Mouse (Mus musculus) CH12.LX (cell line): ENCODE data around the gene Ube2v1. TPM values are rescaled to one million over a fixed set of nuclear protein-coding genes. Genes with fewer than 3 reads are reported as not detected.

ENCODE experiments used
- DNase-seq: peaks from one replicate; pipeline ENCODE4 v3.0.0-alpha.2; 2013; ENCODE audit errors: extremely low read depth
- H3K27ac ChIP-seq: 2 replicates; pipeline ENCODE4 v1.5.1; 2012; ENCODE audit warnings: low read depth, mild to moderate bottlenecking, control low read depth, moderate library complexity; ENCODE audit not compliant: insufficient read depth
- H3K27me3 ChIP-seq: replicated peaks from 2 replicates; pipeline ENCODE3; 2012; ENCODE audit warnings: inconsistent platforms
- H3K36me3 ChIP-seq, 2 experiments: replicated peaks in 1 of 2; 2 replicates each; pipeline versions ENCODE3 to v1.6.1; 2012; ENCODE audit warnings: inconsistent platforms in 1 of 2, low read length in 1 of 2, mild to moderate bottlenecking in 1 of 2, mixed read lengths in 1 of 2, moderate library complexity in 1 of 2; ENCODE audit not compliant: control insufficient read depth in 1 of 2, insufficient read depth in 1 of 2
- H3K4me1 ChIP-seq, 2 experiments: 2 replicates each; pipeline ENCODE4 v1.6.1; 2012; ENCODE audit warnings: inconsistent platforms in 1 of 2, moderate library complexity in 1 of 2; ENCODE audit not compliant: insufficient read depth in 2 of 2, control insufficient read depth in 1 of 2
- H3K4me2 ChIP-seq: 2 replicates; pipeline ENCODE4 v1.6.1; 2012; ENCODE audit warnings: low read depth, mild to moderate bottlenecking, control low read depth; ENCODE audit not compliant: poor library complexity, insufficient read depth, severe bottlenecking
- H3K4me3 ChIP-seq, 3 experiments: fragments of 150-350 bp in 1 of 3; sonication (generic) in 1 of 3; replicated peaks in 1 of 3; 2 replicates each; pipeline versions ENCODE3 to v1.5.1; 2011 to 2012; ENCODE audit warnings: low read depth in 2 of 3, low read length in 2 of 3, mild to moderate bottlenecking in 2 of 3, moderate library complexity in 2 of 3, control low read depth in 1 of 3, improper control_type of control experiment in 1 of 3, inconsistent platforms in 1 of 3, mixed read lengths in 1 of 3; ENCODE audit not compliant: poor library complexity in 1 of 3
- H3K79me2 ChIP-seq: replicated peaks from 2 replicates; pipeline ENCODE4 v1.6.1; 2012; ENCODE audit warnings: mild to moderate bottlenecking, moderate library complexity; ENCODE audit not compliant: control insufficient read depth, poor library complexity, insufficient read depth, severe bottlenecking; ENCODE audit errors: extremely low read depth
- H3K9ac ChIP-seq: 2 replicates; pipeline ENCODE4 v1.6.1; 2012; ENCODE audit warnings: low read depth, mild to moderate bottlenecking, control low read depth, moderate library complexity; ENCODE audit not compliant: insufficient read depth
- H3K9me3 ChIP-seq: replicated peaks from 2 replicates; pipeline ENCODE3; 2012; ENCODE audit warnings: low read length, inconsistent platforms, mixed read lengths
- EP300 ChIP-seq: IDR thresholded peaks from 2 replicates; pipeline ENCODE4 v1.6.1; 2011; ENCODE audit warnings: low read length, improper control_type of control experiment
- JUND ChIP-seq: conservative IDR thresholded peaks from 2 replicates; pipeline ENCODE4 v1.6.1; 2011; ENCODE audit warnings: low read depth, low read length, improper control_type of control experiment
- MAFK ChIP-seq: IDR thresholded peaks from 2 replicates; pipeline ENCODE4 v1.6.1; 2011; ENCODE audit warnings: low read length, improper control_type of control experiment; ENCODE audit not compliant: insufficient replicate concordance
- MEF2A ChIP-seq: IDR thresholded peaks from 2 replicates; pipeline ENCODE4 v1.6.1; 2014; ENCODE audit warnings: low read depth, mild to moderate bottlenecking, inconsistent platforms, low read length, improper control_type of control experiment, borderline replicate concordance
- MXI1 ChIP-seq: IDR thresholded peaks from 2 replicates; pipeline ENCODE4 v1.6.1; 2011; ENCODE audit warnings: mild to moderate bottlenecking, low read depth, low read length, improper control_type of control experiment
- RAD21 ChIP-seq: IDR thresholded peaks from 2 replicates; pipeline ENCODE4 v1.6.1; 2011; ENCODE audit warnings: low read depth, mild to moderate bottlenecking, low read length, improper control_type of control experiment, moderate library complexity
- TBP ChIP-seq: conservative IDR thresholded peaks from 2 replicates; pipeline ENCODE4 v1.6.1; 2011; ENCODE audit warnings: low read depth, low read length, improper control_type of control experiment
- dilution Hi-C: fragments of 300-500 bp; cut with MboI; formaldehyde crosslinking; loops from 2 replicates; pipeline ENCODE4 v1.14.3; 2020; ENCODE audit warnings: low sequenced_read_pairs; ENCODE audit not compliant: extremely low pct_unique_long_range_greater_than_20kb, extremely low pct_ligation_motif_present
- in situ Hi-C: fragments of 300-500 bp; cut with MboI; formaldehyde crosslinking; loops from 3 replicates; pipeline ENCODE4 v1.14.3; 2019; ENCODE audit warnings: low sequenced_read_pairs, low pct_ligation_motif_present, low pct_unique_long_range_greater_than_20kb, mixed read lengths
- polyA plus RNA-seq: library from polyadenylated mRNA; unstranded; fragments of >175 nt; gene quantifications from 2 replicates; pipeline ENCODE4 v1.2.1, GENCODE M21; 2012; ENCODE audit warnings: low read depth; ENCODE audit not compliant: insufficient read length
- total RNA-seq, 2 experiments: library from RNA; depleted of rRNA; stranded (reverse); fragments of 300-350 nt in 1 of 2; fragments of >200 nt in 1 of 2; gene quantifications; 2 replicates each; pipeline ENCODE4 v1.2.3; 2012 to 2014

Ube2v1 gene
- total and polyA plus RNA-seq, 3 experiments, result 92.8 to 184 (median 126) TPM

DNA sequence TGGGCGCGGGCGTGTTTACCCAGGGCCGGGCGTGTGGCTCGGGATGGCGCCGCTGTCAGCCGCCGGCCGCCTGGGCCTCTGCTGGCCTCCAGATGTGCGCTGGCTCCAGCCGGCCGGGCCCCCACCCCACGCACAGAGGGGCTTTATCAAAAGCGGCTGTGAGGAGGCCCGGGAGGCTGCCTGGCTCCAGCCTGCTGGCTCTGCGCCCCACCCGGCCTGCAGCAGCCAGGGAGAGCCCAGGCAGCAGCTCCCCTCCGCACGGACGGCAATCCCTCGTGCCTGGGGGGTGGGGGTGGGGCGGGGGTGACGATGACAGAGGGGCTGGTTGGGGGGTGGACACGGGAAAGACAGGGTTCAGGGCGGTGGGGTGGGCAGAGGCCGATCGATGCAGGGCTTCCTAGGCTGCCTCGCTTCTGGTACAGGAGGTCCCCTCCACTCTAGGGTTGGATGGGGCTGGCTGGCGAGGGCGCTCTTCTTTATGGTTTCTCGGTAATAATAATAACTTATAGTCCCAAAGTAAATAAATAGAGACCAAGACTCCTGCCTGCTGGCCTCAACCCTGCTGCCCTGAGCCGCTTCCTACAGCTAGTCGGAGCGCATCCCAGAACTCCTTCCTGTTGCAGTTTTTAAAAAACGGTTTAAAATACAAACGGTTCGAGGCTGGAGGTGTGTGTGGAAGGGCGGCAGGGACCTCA, 34.3 kb downstream of the Ube2v1 start:
- Histone ChIP-seq H3K4me3 (no peak overlapping the region), H3K9ac (no peak overlapping the region), H3K4me2 (no peak overlapping the region), H3K9me3 (no peaks in the 10 kb centered on the region), H3K27ac (no peak overlapping the region), H3K4me1 (peaks cover 0 to 28% of the 10 kb centered on the region in 2 experiments; a peak in 2 of 4 replicates), H3K79me2 (no peaks in the 10 kb centered on the region), H3K36me3 (no peaks in the 10 kb centered on the region), H3K27me3 (no peaks in the 10 kb centered on the region)
- no peak for DNase-seq
- no peak for TF ChIP-seq TBP
- no peak for TF ChIP-seq JUND
- TF ChIP-seq MXI1, result no peak
- dilution Hi-C loops (no loop called here), in situ Hi-C loops (no loop called here)

GRCm38 (mm10) chr2:167596726-167597491, 35.0 kb downstream of the Ube2v1 start:
- no peaks in the 10 kb centered on the region for H3K27me3 ChIP-seq

GRCm38 (mm10) chr2:167596262-167596661, 35.6 kb downstream of the Ube2v1 start:
- H3K4me3 ChIP-seq, result no peak overlapping the region
- in situ Hi-C loops (no loop called here), dilution Hi-C loops (no loop called here)
- H3K27me3 ChIP-seq, result no peaks in the 10 kb centered on the region
- H3K9ac ChIP-seq, result no peak overlapping the region
- H3K9me3 ChIP-seq, result no peaks in the 10 kb centered on the region
- H3K36me3 ChIP-seq, result no peaks in the 10 kb centered on the region
- no peak overlapping the region for H3K27ac ChIP-seq
- H3K79me2 ChIP-seq, result no peaks in the 10 kb centered on the region
- H3K4me1 ChIP-seq, result peaks cover 0 to 22% of the 10 kb centered on the region in 2 experiments; a peak in 2 of 4 replicates
- no peak for DNase-seq
- H3K4me2 ChIP-seq, result no peak overlapping the region
- no peak for TF ChIP-seq EP300
- TF ChIP-seq RAD21, result no peak

More at GRCm38 (mm10) chr2:167596726-167597491, 35.0 kb downstream of the Ube2v1 start:
- in situ Hi-C loops, result no loop called here
- H3K79me2 ChIP-seq, result no peaks in the 10 kb centered on the region
- no peaks in the 10 kb centered on the region for H3K36me3 ChIP-seq
- H3K4me1 ChIP-seq, result peaks cover 0 to 22% of the 10 kb centered on the region in 2 experiments; a peak in 2 of 4 replicates
- no peak overlapping the region for H3K9ac ChIP-seq
- no peak overlapping the region for H3K4me3 ChIP-seq
- no peak overlapping the region for H3K27ac ChIP-seq
- dilution Hi-C loops, result no loop called here
- TF ChIP-seq MAFK, result peak; percentile 72; the same call in 1 of the 2 replicates
- no peak for TF ChIP-seq MEF2A
- DNase-seq, result no peak
- H3K4me2 ChIP-seq, result no peak overlapping the region
- H3K9me3 ChIP-seq, result no peaks in the 10 kb centered on the region
